ENCODE assay signal across 8 mouse cellular contexts in the genomic region with DNA sequence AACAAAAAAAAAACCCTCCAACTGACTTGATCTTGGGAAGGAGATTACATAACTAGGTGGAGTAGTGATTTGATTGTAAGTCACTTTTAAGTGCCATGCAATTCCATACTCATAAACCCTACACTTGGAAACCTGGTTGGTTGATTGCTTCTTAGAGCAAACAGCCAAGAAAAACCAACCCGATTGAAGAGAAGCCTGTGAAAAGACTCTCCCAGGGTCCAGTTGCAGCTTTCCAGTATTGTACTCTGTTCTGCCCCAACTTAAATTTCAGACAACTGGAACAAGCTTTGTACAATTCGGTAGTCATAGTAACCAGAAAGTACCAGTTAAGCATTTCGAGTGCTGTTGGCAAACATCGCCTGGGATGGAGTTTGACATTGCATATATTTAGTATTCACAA. TPM values are rescaled to one million over a fixed set of nuclear protein-coding genes. Genes with fewer than 3 reads are reported as not detected.
A peak's percentile ranks its signal among the peaks of the same experiment; 100 is the strongest.
DNase-seq lines count a peak whose midpoint lies in the region; ATAC-seq and TF ChIP-seq lines count a peak whose summit lies in the region.

No protein-coding gene starts in this region.

- peak overlapping the region; percentile 94 for H3K9ac ChIP-seq in intestine, postnatal 0 days (ENCODE audit: low read depth, low read length)
- peak overlapping the region; percentile 90 for H3K9ac ChIP-seq in midbrain, postnatal 0 days (replicated peaks; ENCODE audit: low read length, poor library complexity, severe bottlenecking)

- H3K4me1 ChIP-seq in lung, adult 2 months (ENCODE audit: control insufficient read depth, insufficient read depth, low read length) = peaks cover 3% of the 10 kb centered on the region
- H3K4me1 ChIP-seq in embryonic facial prominence, embryonic 10.5 days = peaks cover 15% of the 10 kb centered on the region
- H3K4me1 ChIP-seq in intestine, postnatal 0 days (replicated peaks; ENCODE audit: control insufficient read depth, insufficient read depth, low read length) = peaks cover 8% of the 10 kb centered on the region; the same call in 1 of the 2 replicates
- H3K4me1 ChIP-seq in midbrain, postnatal 0 days (ENCODE audit: insufficient read depth, low read length) = peaks cover 8% of the 10 kb centered on the region

- no peak for TF ChIP-seq POLR2A in lung, adult 2 months (IDR thresholded peaks at IDR 0.05; ENCODE audit: borderline replicate concordance, extremely low read depth, low read depth, low read length)

- no peak; the same call in 1 of the 2 replicates for ATAC-seq in intestine, postnatal 0 days
- no peak for ATAC-seq in midbrain, postnatal 0 days (ENCODE audit: low FRiP score)

- 18% methylated on average over 4 of the region's 4 CpGs for WGBS in lung, adult 2 months
- 50% methylated on average over 4 of the region's 4 CpGs for WGBS in embryonic facial prominence, embryonic 10.5 days
- 12% methylated on average over 4 of the region's 4 CpGs for WGBS in intestine, postnatal 0 days
- 11% methylated on average over 4 of the region's 4 CpGs for WGBS in midbrain, postnatal 0 days

- H3K27me3 ChIP-seq in embryonic facial prominence, embryonic 10.5 days (replicated peaks; ENCODE audit: low read depth, poor library complexity, severe bottlenecking) = no peaks in the 10 kb centered on the region
- H3K27me3 ChIP-seq in intestine, postnatal 0 days (replicated peaks; ENCODE audit: control insufficient read depth, insufficient read depth, low read length) = no peaks in the 10 kb centered on the region
- H3K27me3 ChIP-seq in midbrain, postnatal 0 days (ENCODE audit: insufficient read depth, low read length) = no peaks in the 10 kb centered on the region

- H3K36me3 ChIP-seq in embryonic facial prominence, embryonic 10.5 days (replicated peaks) = peaks cover 25% of the 10 kb centered on the region
- peaks cover 17% of the 10 kb centered on the region for H3K36me3 ChIP-seq in intestine, postnatal 0 days (ENCODE audit: control insufficient read depth, insufficient read depth)
- H3K36me3 ChIP-seq in midbrain, postnatal 0 days (ENCODE audit: insufficient read depth, low read length) = peaks cover 17% of the 10 kb centered on the region

- H3K27ac ChIP-seq in embryonic facial prominence, embryonic 10.5 days (replicated peaks) = peak overlapping the region; percentile 98
- peak overlapping the region; percentile 93; the same call in 1 of the 2 replicates for H3K27ac ChIP-seq in intestine, postnatal 0 days (ENCODE audit: low read depth, low read length)
- peak overlapping the region; percentile 90; the same call in 1 of the 2 replicates for H3K27ac ChIP-seq in midbrain, postnatal 0 days (ENCODE audit: low read depth, low read length)

- peak; percentile 12 for DNase-seq in lung, adult 2 months
- DNase-seq in lung, postnatal 10 days = no peak
- DNase-seq in embryonic facial prominence, embryonic 10.5 days (ENCODE audit: low spot score) = no peak
- peak; percentile 38 for DNase-seq in midbrain, postnatal 0 days (ENCODE audit: low spot score)
- DNase-seq in spleen, adult 18-20 months = no peak
- DNase-seq in spleen, postnatal 14 days (ENCODE audit: low spot score in 2 of 2) = no peak
- DNase-seq in kidney, postnatal 14 days = no peak

- H3K4me2 ChIP-seq in intestine, postnatal 0 days (replicated peaks; ENCODE audit: low read depth) = peak overlapping the region; percentile 61
- peak overlapping the region; percentile 65 for H3K4me2 ChIP-seq in midbrain, postnatal 0 days (ENCODE audit: low read depth, low read length, poor library complexity, severe bottlenecking)

- TF ChIP-seq CTCF in lung, adult 2 months (IDR thresholded peaks at IDR 0.05; ENCODE audit: insufficient read depth, low read length) = no peak
- TF ChIP-seq CTCF in intestine, postnatal 0 days (IDR thresholded peaks at IDR 0.05; ENCODE audit: low read depth) = no peak
- TF ChIP-seq CTCF in midbrain, postnatal 0 days (IDR thresholded peaks at IDR 0.05) = no peak

- no peaks in the 10 kb centered on the region for H3K9me3 ChIP-seq in embryonic facial prominence, embryonic 10.5 days
- no peaks in the 10 kb centered on the region for H3K9me3 ChIP-seq in intestine, postnatal 0 days (ENCODE audit: control insufficient read depth)
- no peaks in the 10 kb centered on the region for H3K9me3 ChIP-seq in midbrain, postnatal 0 days (ENCODE audit: low read length)

- H3K4me3 ChIP-seq in lung, adult 2 months (replicated peaks; ENCODE audit: extremely low read depth, low read depth, low read length) = peak overlapping the region; percentile 74
- H3K4me3 ChIP-seq in embryonic facial prominence, embryonic 10.5 days = peak overlapping the region; percentile 95
- H3K4me3 ChIP-seq in intestine, postnatal 0 days (ENCODE audit: low read depth, low read length) = peak overlapping the region; percentile 98
- peak overlapping the region; percentile 90 for H3K4me3 ChIP-seq in midbrain, postnatal 0 days (ENCODE audit: low read depth, low read length)

RNA-seq across cellular contexts. Expression of gene Lin7c, which starts 0.8 kb away (rescaled TPM):
- polyA plus RNA-seq in lung, adult 2 months (2012; rRNA removed) = 6.3 and 12.5 TPM in 2 replicates
- 77.9 and 79.9 TPM in 2 replicates for polyA plus RNA-seq in embryonic facial prominence, embryonic 10.5 days (2016; fragmentation: Nextera tagmentation; extraction: Ambion mirVana)
- 37.1 and 40.3 TPM in 2 replicates for polyA plus RNA-seq in intestine, postnatal 0 days (2015; fragmentation: Nextera tagmentation; extraction: Ambion mirVana)
- 232 and 296 TPM in 2 replicates for total RNA-seq in midbrain, postnatal 0 days (2014; rRNA removed)
- polyA plus RNA-seq in midbrain, postnatal 0 days (2015; fragmentation: Nextera tagmentation; extraction: Ambion mirVana) = 206 and 209 TPM in 2 replicates

RNA-seq across cellular contexts. Expression of gene Lgr4, which starts 26.0 kb away (rescaled TPM):
- 5.1 and 6.6 TPM in 2 replicates for polyA plus RNA-seq in lung, adult 2 months (2012; rRNA removed)
- polyA plus RNA-seq in embryonic facial prominence, embryonic 10.5 days (2016; fragmentation: Nextera tagmentation; extraction: Ambion mirVana) = 14.1 and 14.6 TPM in 2 replicates
- 15.0 and 15.9 TPM in 2 replicates for polyA plus RNA-seq in intestine, postnatal 0 days (2015; fragmentation: Nextera tagmentation; extraction: Ambion mirVana)
- 33.4 and 36.4 TPM in 2 replicates for total RNA-seq in midbrain, postnatal 0 days (2014; rRNA removed)
- 9.9 and 10.1 TPM in 2 replicates for polyA plus RNA-seq in midbrain, postnatal 0 days (2015; fragmentation: Nextera tagmentation; extraction: Ambion mirVana)

Comparison
In these comparisons a context has a peak if more than half of its experiments do, and no peak if none do; other contexts are left out.
1. DNase-seq: peak in lung, adult 2 months (single experiment) and midbrain, postnatal 0 days (single experiment); none in lung, postnatal 10 days (single experiment), embryonic facial prominence, embryonic 10.5 days (single experiment), spleen, adult 18-20 months (0 of 2), spleen, postnatal 14 days (0 of 2) and kidney, postnatal 14 days (single experiment).
2. Peak in every context shown above with its lines, with median percentiles within 50 percentile points of each other: H3K4me3 ChIP-seq and H3K27ac ChIP-seq.